Mouse (Mus musculus) ES-Bruce4 (cell line): ENCODE measurements around the gene Slc22a23. TPM values are rescaled to one million over a fixed set of nuclear protein-coding genes. Genes with fewer than 3 reads are reported as not detected.

Source experiments
- H3K27ac ChIP-seq: 2 replicates; pipeline ENCODE4 v1.5.1; 2012; ENCODE audit warnings: low read length, inconsistent platforms; ENCODE audit not compliant: insufficient read depth
- H3K27me3 ChIP-seq: 2 replicates; pipeline ENCODE4 v1.6.1; 2012; ENCODE audit warnings: mild to moderate bottlenecking, low read length, inconsistent platforms; ENCODE audit not compliant: control insufficient read depth, poor library complexity, insufficient read depth, severe bottlenecking
- H3K36me3 ChIP-seq: 2 replicates; pipeline ENCODE4 v1.6.1; 2012; ENCODE audit warnings: inconsistent platforms, mild to moderate bottlenecking, low read length, moderate library complexity; ENCODE audit not compliant: control insufficient read depth, poor library complexity, insufficient read depth, severe bottlenecking
- H3K4me1 ChIP-seq: one replicate; pipeline ENCODE4 v1.8.1; 2011; ENCODE audit warnings: low read length; ENCODE audit not compliant: control insufficient read depth, insufficient read depth
- H3K4me3 ChIP-seq: 2 replicates; pipeline ENCODE4 v1.5.1; 2011; ENCODE audit warnings: low read depth, mild to moderate bottlenecking, low read length
- H3K9ac ChIP-seq: 2 replicates; pipeline ENCODE4 v1.6.1; 2012; ENCODE audit warnings: low read depth, mild to moderate bottlenecking, inconsistent platforms; ENCODE audit not compliant: poor library complexity, severe bottlenecking
- H3K9me3 ChIP-seq: replicated peaks from 2 replicates; pipeline ENCODE4 v1.6.1; 2012; ENCODE audit warnings: mild to moderate bottlenecking, low read length, inconsistent platforms; ENCODE audit not compliant: control insufficient read depth, poor library complexity, insufficient read depth, severe bottlenecking
- CTCF ChIP-seq: IDR thresholded peaks from one replicate; pipeline ENCODE4 v1.8.1; 2011; ENCODE audit warnings: low read depth, low read length
- EP300 ChIP-seq: IDR thresholded peaks from 2 replicates; pipeline ENCODE4 v1.6.1; 2011; ENCODE audit warnings: low read depth, low read length; ENCODE audit not compliant: insufficient read depth
- POLR2A ChIP-seq: IDR thresholded peaks from one replicate; pipeline ENCODE4 v1.8.1; 2011; ENCODE audit warnings: low read length; ENCODE audit not compliant: insufficient read depth
- polyA plus RNA-seq: library from polyadenylated mRNA; stranded (reverse); fragments of >200 nt; gene quantifications from 2 replicates; pipeline ENCODE4 v1.2.4, GENCODE M21; 2011; ENCODE audit warnings: low read depth; ENCODE audit not compliant: missing spikeins, insufficient read depth, insufficient read length

Slc22a23 gene
- polyA plus RNA-seq, 1 experiment: 18.4 TPM

DNA sequence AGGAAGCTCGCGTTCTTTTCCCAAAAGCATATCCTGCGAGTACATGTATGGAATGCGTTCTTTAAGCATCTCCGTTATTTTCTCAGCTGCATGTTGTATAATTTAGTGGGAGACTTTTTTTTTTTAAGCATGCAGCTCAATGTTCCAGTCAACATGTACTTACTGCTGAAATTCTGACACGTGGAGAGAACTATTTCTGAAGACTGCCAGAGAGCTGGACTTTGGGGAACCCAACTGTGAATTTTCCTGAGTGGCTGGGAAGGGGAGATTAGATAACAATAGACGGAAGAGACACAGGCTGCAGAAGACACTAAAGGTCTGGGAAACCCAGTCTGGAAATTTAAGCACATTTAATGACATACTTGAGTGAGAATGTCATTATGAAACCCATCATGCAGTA, 1.3 kb upstream of the Slc22a23 start:
- Histone ChIP-seq H3K27me3 (peaks cover 13% of the 10 kb centered on the region), H3K4me3 (no peak overlapping the region), H3K27ac (no peak overlapping the region), H3K36me3 (no peaks in the 10 kb centered on the region), H3K9ac (no peak overlapping the region), H3K4me1 (no peaks in the 10 kb centered on the region), H3K9me3 (no peaks in the 10 kb centered on the region)
- no peak for TF ChIP-seq CTCF
- TF ChIP-seq EP300: no peak

DNA sequence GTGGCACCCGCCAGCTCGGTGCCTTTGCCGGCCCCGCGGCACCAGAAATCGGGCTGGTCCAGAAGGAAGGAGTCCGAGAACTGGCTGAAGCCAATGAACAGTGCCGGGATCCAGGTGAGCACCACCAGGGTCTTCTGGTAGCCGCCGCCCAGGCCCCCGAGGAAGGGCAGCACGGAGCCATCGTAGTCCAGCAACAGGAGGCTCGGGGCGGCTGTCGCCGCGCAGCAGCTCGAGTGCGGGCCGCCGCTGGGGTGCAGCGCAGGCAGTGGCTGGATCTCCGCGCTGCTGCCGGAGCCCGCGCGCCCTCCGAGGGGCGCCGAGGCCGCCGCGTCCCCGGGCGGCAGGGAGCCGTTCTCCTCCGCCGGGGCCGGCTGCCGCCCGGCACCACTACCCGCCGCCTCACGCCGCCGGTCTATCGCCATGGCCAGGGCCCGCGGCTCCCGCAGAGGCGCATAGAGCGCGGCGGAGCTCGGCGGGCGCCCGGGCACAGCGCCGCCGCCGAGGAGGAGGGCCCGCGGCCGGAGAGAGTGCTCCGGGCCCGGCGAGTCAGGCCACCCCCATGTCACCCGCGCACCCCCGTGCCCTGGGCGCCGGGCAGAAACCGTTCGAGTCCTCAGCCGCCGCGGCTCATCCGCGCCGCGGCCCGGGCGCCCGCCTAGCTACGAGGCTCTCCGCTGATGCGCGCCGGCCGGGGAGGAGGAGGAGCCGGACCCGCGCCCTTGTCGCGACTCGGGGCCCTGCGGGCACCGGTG, 430 bp downstream of the Slc22a23 start:
- Histone ChIP-seq H3K9me3 (no peaks in the 10 kb centered on the region), H3K4me3 (peak overlapping the region; percentile 72), H3K27me3 (peaks cover 13% of the 10 kb centered on the region), H3K36me3 (no peaks in the 10 kb centered on the region), H3K9ac (peak overlapping the region; percentile 97), H3K27ac (no peak overlapping the region), H3K4me1 (no peaks in the 10 kb centered on the region)
- TF ChIP-seq CTCF: no peak
- TF ChIP-seq POLR2A: no peak

GRCm38 (mm10) chr13:34343719-34344375, 1.1 kb downstream of the Slc22a23 start:
- Histone ChIP-seq H3K36me3 (no peaks in the 10 kb centered on the region), H3K9me3 (no peaks in the 10 kb centered on the region), H3K27ac (no peak overlapping the region), H3K4me1 (no peaks in the 10 kb centered on the region), H3K9ac (peak overlapping the region; percentile 97), H3K27me3 (peaks cover 13% of the 10 kb centered on the region), H3K4me3 (peak overlapping the region; percentile 72)
- TF ChIP-seq CTCF (no peak), EP300 (no peak), POLR2A (no peak)

GRCm38 (mm10) chr13:34342286-34342890, 2.6 kb downstream of the Slc22a23 start:
- H3K9me3 ChIP-seq: no peaks in the 10 kb centered on the region
- no peak overlapping the region for H3K4me3 ChIP-seq
- no peak overlapping the region for H3K9ac ChIP-seq
- TF ChIP-seq CTCF (no peak), EP300 (no peak), POLR2A (no peak)
- no peak overlapping the region for H3K27ac ChIP-seq
- no peaks in the 10 kb centered on the region for H3K36me3 ChIP-seq
- peaks cover 13% of the 10 kb centered on the region for H3K27me3 ChIP-seq
- no peaks in the 10 kb centered on the region for H3K4me1 ChIP-seq

GRCm38 (mm10) chr13:34336895-34337294, 8.1 kb downstream of the Slc22a23 start:
- Histone ChIP-seq H3K9ac (no peak overlapping the region), H3K9me3 (no peaks in the 10 kb centered on the region), H3K36me3 (no peaks in the 10 kb centered on the region), H3K27ac (no peak overlapping the region), H3K27me3 (no peaks in the 10 kb centered on the region), H3K4me3 (no peak overlapping the region), H3K4me1 (no peaks in the 10 kb centered on the region)
- TF ChIP-seq CTCF: no peak
- no peak for TF ChIP-seq POLR2A
- TF ChIP-seq EP300: no peak

GRCm38 (mm10) chr13:34334847-34335246, 10.1 kb downstream of the Slc22a23 start:
- no peaks in the 10 kb centered on the region for H3K4me1 ChIP-seq
- H3K27ac ChIP-seq: no peak overlapping the region
- H3K9me3 ChIP-seq: no peaks in the 10 kb centered on the region
- no peak overlapping the region for H3K4me3 ChIP-seq
- H3K27me3 ChIP-seq: no peaks in the 10 kb centered on the region
- H3K9ac ChIP-seq: no peak overlapping the region
- no peaks in the 10 kb centered on the region for H3K36me3 ChIP-seq
- TF ChIP-seq POLR2A: no peak
- TF ChIP-seq EP300: no peak
- TF ChIP-seq CTCF: no peak
